ENCODE assay signal across 17 mouse cellular contexts in genomic region chr3:94473567-94474232, GRCm38 (mm10). TPM values are rescaled to one million over a fixed set of nuclear protein-coding genes. Genes with fewer than 3 reads are reported as not detected.
DNase-seq lines count a peak whose midpoint lies in the region; ATAC-seq and TF ChIP-seq lines count a peak whose summit lies in the region.
"Had no signal": no experiment of that assay in that cellular context is flagged by ENCODE, and none has a peak within 500 bp of the region (broad histone marks: within the 10 kb centered on the region; RNA-seq: fewer than 3 reads in every experiment).

No protein-coding gene starts in this region.

- H3K9ac ChIP-seq in hindbrain, postnatal 0 days (replicated peaks; ENCODE audit: low read length), result no peak overlapping the region
- H3K9ac ChIP-seq in hindbrain, embryonic 12.5 days, result no peak overlapping the region
- H3K9ac ChIP-seq in forebrain, embryonic 16.5 days (replicated peaks; ENCODE audit: low read depth, low read length), result no peak overlapping the region; the same call in 1 of the 2 replicates
- H3K9ac ChIP-seq in neural tube, embryonic 15.5 days (replicated peaks), result no peak overlapping the region
- H3K9ac ChIP-seq: liver, embryonic 12.5 days; lung, embryonic 15.5 days had no signal

- peak overlapping the region; percentile 95 for H3K27ac ChIP-seq in gastrocnemius, adult 2 months
- H3K27ac ChIP-seq in hindbrain, postnatal 0 days, result 0 out of 2 replicates have a peak overlapping the region, but pooled peaks have one; percentile 9
- no peak overlapping the region for H3K27ac ChIP-seq in hindbrain, embryonic 12.5 days
- H3K27ac ChIP-seq in forebrain, embryonic 16.5 days (ENCODE audit: low read length), result peak overlapping the region; percentile 60
- H3K27ac ChIP-seq in neural tube, embryonic 15.5 days (replicated peaks), result no peak overlapping the region
- H3K27ac ChIP-seq: limb, embryonic 10.5 days; liver, embryonic 12.5 days; lung, embryonic 15.5 days had no signal

- no peaks in the 10 kb centered on the region for H3K36me3 ChIP-seq in hindbrain, postnatal 0 days (ENCODE audit: insufficient read depth, low read length)
- no peaks in the 10 kb centered on the region for H3K36me3 ChIP-seq in hindbrain, embryonic 12.5 days
- no peaks in the 10 kb centered on the region for H3K36me3 ChIP-seq in forebrain, embryonic 16.5 days (ENCODE audit: control insufficient read depth, insufficient read depth)
- no peaks in the 10 kb centered on the region for H3K36me3 ChIP-seq in neural tube, embryonic 15.5 days
- H3K36me3 ChIP-seq: limb, embryonic 10.5 days; liver, embryonic 12.5 days; lung, embryonic 15.5 days had no signal

- ATAC-seq in hindbrain, postnatal 0 days, result no peak
- no peak for ATAC-seq in hindbrain, embryonic 12.5 days (ENCODE audit: low FRiP score)
- ATAC-seq in forebrain, embryonic 16.5 days, result no peak
- ATAC-seq in neural tube, embryonic 15.5 days (ENCODE audit: low FRiP score), result no peak
- ATAC-seq: liver, embryonic 12.5 days had no signal

- H3K27me3 ChIP-seq in hindbrain, postnatal 0 days (ENCODE audit: insufficient read depth, low read length), result no peaks in the 10 kb centered on the region
- H3K27me3 ChIP-seq in hindbrain, embryonic 12.5 days, result 0 out of 2 replicates have a peak, but pooled peaks cover 1% of the 10 kb centered on the region
- H3K27me3 ChIP-seq in forebrain, embryonic 16.5 days (replicated peaks; ENCODE audit: control insufficient read depth, insufficient read depth, low read length), result no peaks in the 10 kb centered on the region
- no peaks in the 10 kb centered on the region for H3K27me3 ChIP-seq in neural tube, embryonic 15.5 days (replicated peaks)

- H3K4me1 ChIP-seq in hindbrain, postnatal 0 days (ENCODE audit: insufficient read depth, low read length), result peaks cover 8% of the 10 kb centered on the region; the same call in 1 of the 2 replicates
- peaks cover 29% of the 10 kb centered on the region for H3K4me1 ChIP-seq in hindbrain, embryonic 12.5 days
- H3K4me1 ChIP-seq in forebrain, embryonic 16.5 days (replicated peaks; ENCODE audit: control insufficient read depth, insufficient read depth, low read length), result peaks cover 28% of the 10 kb centered on the region
- peaks cover 29% of the 10 kb centered on the region for H3K4me1 ChIP-seq in neural tube, embryonic 15.5 days
- H3K4me1 ChIP-seq: megakaryocyte, embryonic 14.5 days had no signal

- no peaks in the 10 kb centered on the region for H3K9me3 ChIP-seq in hindbrain, postnatal 0 days (ENCODE audit: low read length)
- H3K9me3 ChIP-seq in hindbrain, embryonic 12.5 days (replicated peaks), result no peaks in the 10 kb centered on the region
- no peaks in the 10 kb centered on the region for H3K9me3 ChIP-seq in forebrain, embryonic 16.5 days (ENCODE audit: control insufficient read depth, low read length)
- no peaks in the 10 kb centered on the region for H3K9me3 ChIP-seq in neural tube, embryonic 15.5 days (replicated peaks)
- H3K9me3 ChIP-seq: limb, embryonic 10.5 days; liver, embryonic 12.5 days; lung, embryonic 15.5 days; megakaryocyte, embryonic 14.5 days had no signal

- 57% methylated on average over 5 of the region's 5 CpGs for WGBS in hindbrain, postnatal 0 days
- 82% methylated on average over 5 of the region's 5 CpGs for WGBS in hindbrain, embryonic 12.5 days
- 69% methylated on average over 5 of the region's 5 CpGs for WGBS in forebrain, embryonic 16.5 days
- WGBS in neural tube, embryonic 15.5 days, result 69% methylated on average over 5 of the region's 5 CpGs

- no peak for TF ChIP-seq CTCF in gastrocnemius, adult 2 months (IDR thresholded peaks at IDR 0.05)
- no peak for TF ChIP-seq CTCF in hindbrain, postnatal 0 days (IDR thresholded peaks at IDR 0.05; ENCODE audit: low read depth)

- DNase-seq in gastrocnemius, adult 2 months, result peak; percentile 64
- DNase-seq in gastrocnemius, postnatal 4 days (ENCODE audit: low spot score in 2 of 2), result no peak
- no peak for DNase-seq in hindbrain, postnatal 0 days (ENCODE audit: low spot score)
- DNase-seq in MN1 (ENCODE audit: low spot score), result peak; percentile 50
- no peak for DNase-seq in right cerebral cortex, adult 18-20 months
- DNase-seq: adrenal gland, adult 8-10 months; cerebellum, adult 18-20 months; right cerebral cortex, postnatal 4 days had no signal

- intact Hi-C loops in gastrocnemius, adult 2 months (cut with DNase I), result no loop called here

- peak overlapping the region; percentile 63 for H3K4me3 ChIP-seq in gastrocnemius, adult 2 months
- H3K4me3 ChIP-seq in hindbrain, postnatal 0 days (ENCODE audit: low read length), result no peak overlapping the region
- H3K4me3 ChIP-seq in hindbrain, embryonic 12.5 days, result no peak overlapping the region
- H3K4me3 ChIP-seq in forebrain, embryonic 16.5 days (replicated peaks; ENCODE audit: low read length), result no peak overlapping the region
- H3K4me3 ChIP-seq in neural tube, embryonic 15.5 days (replicated peaks), result no peak overlapping the region
- H3K4me3 ChIP-seq: liver, embryonic 12.5 days; lung, embryonic 15.5 days; megakaryocyte, embryonic 14.5 days had no signal

- no peak overlapping the region for H3K4me2 ChIP-seq in hindbrain, postnatal 0 days (ENCODE audit: low read depth, low read length)
- no peak overlapping the region for H3K4me2 ChIP-seq in hindbrain, embryonic 12.5 days (replicated peaks)
- no peak overlapping the region for H3K4me2 ChIP-seq in forebrain, embryonic 16.5 days (ENCODE audit: low read length)
- no peak overlapping the region for H3K4me2 ChIP-seq in neural tube, embryonic 15.5 days
- H3K4me2 ChIP-seq: liver, embryonic 12.5 days had no signal

RNA-seq across cellular contexts. Expression of gene Celf3, which starts 4.4 kb away (rescaled TPM):
- not detected for total RNA-seq in gastrocnemius, adult 2 months (2021)
- total RNA-seq in gastrocnemius, postnatal 4 days (2021), result under 1 TPM in 1 of 2 experiments, not detected in 1; 0.27 TPM
- total RNA-seq in hindbrain, postnatal 0 days (2014; rRNA removed), result 156 and 184 TPM in 2 replicates
- polyA plus RNA-seq in hindbrain, postnatal 0 days (2015; fragmentation: Nextera tagmentation; extraction: Ambion mirVana), result 158 and 171 TPM in 2 replicates
- polyA plus RNA-seq in hindbrain, embryonic 12.5 days (2016; fragmentation: Nextera tagmentation; extraction: Ambion mirVana), result 196 and 207 TPM in 2 replicates
- polyA plus RNA-seq in forebrain, embryonic 16.5 days (2015; fragmentation: Nextera tagmentation; extraction: Ambion mirVana), result 295 and 358 TPM in 2 replicates
- 157 and 210 TPM in 2 replicates for polyA plus RNA-seq in neural tube, embryonic 15.5 days (2015; fragmentation: Nextera tagmentation; extraction: Ambion mirVana)

RNA-seq across cellular contexts. Expression of gene Riiad1, which starts 6.4 kb away (rescaled TPM):
- 10 to 100 TPM; 11.2 to 11.4 TPM for total RNA-seq in gastrocnemius, adult 2 months (2021)
- total RNA-seq in gastrocnemius, postnatal 4 days (2021), result 1 to 10 TPM; 6.1 to 8.0 TPM
- total RNA-seq in hindbrain, postnatal 0 days (2014; rRNA removed), result 2.3 and 4.1 TPM in 2 replicates
- 15.7 and 18.3 TPM in 2 replicates for polyA plus RNA-seq in hindbrain, postnatal 0 days (2015; fragmentation: Nextera tagmentation; extraction: Ambion mirVana)
- 18.7 and 19.3 TPM in 2 replicates for polyA plus RNA-seq in hindbrain, embryonic 12.5 days (2016; fragmentation: Nextera tagmentation; extraction: Ambion mirVana)
- 10.6 and 11.7 TPM in 2 replicates for polyA plus RNA-seq in forebrain, embryonic 16.5 days (2015; fragmentation: Nextera tagmentation; extraction: Ambion mirVana)
- polyA plus RNA-seq in neural tube, embryonic 15.5 days (2015; fragmentation: Nextera tagmentation; extraction: Ambion mirVana), result 14.1 and 16.1 TPM in 2 replicates
- polyA plus RNA-seq: liver, embryonic 12.5 days had no signal

RNA-seq across cellular contexts. Expression of gene Oaz3, which starts 30.0 kb away (rescaled TPM):
- not detected for total RNA-seq in gastrocnemius, adult 2 months (2021)
- total RNA-seq in gastrocnemius, postnatal 4 days (2021), result not detected
- total RNA-seq in hindbrain, postnatal 0 days (2014; rRNA removed), result not detected in 2 replicates
- polyA plus RNA-seq in hindbrain, postnatal 0 days (2015; fragmentation: Nextera tagmentation; extraction: Ambion mirVana), result 0.60 and 1.2 TPM in 2 replicates
- 0.77 and 1.0 TPM in 2 replicates for polyA plus RNA-seq in hindbrain, embryonic 12.5 days (2016; fragmentation: Nextera tagmentation; extraction: Ambion mirVana)
- 0.56 and 2.2 TPM in 2 replicates for polyA plus RNA-seq in forebrain, embryonic 16.5 days (2015; fragmentation: Nextera tagmentation; extraction: Ambion mirVana)
- polyA plus RNA-seq in neural tube, embryonic 15.5 days (2015; fragmentation: Nextera tagmentation; extraction: Ambion mirVana), result 0.78 and 0.97 TPM in 2 replicates
- total RNA-seq: adrenal gland, adult 8-10 months; heart, postnatal 4 days had no signal
- polyA plus RNA-seq: embryonic facial prominence, embryonic 14.5 days had no signal

RNA-seq across cellular contexts. Expression of gene Mrpl9, which starts 30.6 kb away (rescaled TPM):
- total RNA-seq in gastrocnemius, adult 2 months (2021), result 10 to 100 TPM; 29.5 to 37.2 TPM
- total RNA-seq in gastrocnemius, postnatal 4 days (2021), result 10 to 100 TPM; 51.7 to 53.1 TPM
- 45.8 and 49.2 TPM in 2 replicates for total RNA-seq in hindbrain, postnatal 0 days (2014; rRNA removed)
- 61.7 and 63.8 TPM in 2 replicates for polyA plus RNA-seq in hindbrain, postnatal 0 days (2015; fragmentation: Nextera tagmentation; extraction: Ambion mirVana)
- polyA plus RNA-seq in hindbrain, embryonic 12.5 days (2016; fragmentation: Nextera tagmentation; extraction: Ambion mirVana), result 58.0 and 67.5 TPM in 2 replicates
- 58.8 and 62.1 TPM in 2 replicates for polyA plus RNA-seq in forebrain, embryonic 16.5 days (2015; fragmentation: Nextera tagmentation; extraction: Ambion mirVana)
- polyA plus RNA-seq in neural tube, embryonic 15.5 days (2015; fragmentation: Nextera tagmentation; extraction: Ambion mirVana), result 61.8 and 63.3 TPM in 2 replicates

Comparison
In these comparisons a context has a peak if more than half of its experiments do, and no peak if none do; other contexts are left out.
1. DNase-seq: peak in gastrocnemius, adult 2 months (single experiment) and MN1 (single experiment); none in gastrocnemius, postnatal 4 days (0 of 2), hindbrain, postnatal 0 days (single experiment) and right cerebral cortex, adult 18-20 months (single experiment).
2. H3K27ac ChIP-seq: peak in gastrocnemius, adult 2 months (single experiment), hindbrain, postnatal 0 days (single experiment) and forebrain, embryonic 16.5 days (single experiment); none in hindbrain, embryonic 12.5 days (single experiment) and neural tube, embryonic 15.5 days (single experiment).